Mouse (Mus musculus): ENCODE results near the gene Cfap69.

GRCm38 (mm10) chr5:5688228-5688627 lies 24.2 kb upstream of the Cfap69 start:
- no peak for TF ChIP-seq POLR2A (IDR thresholded peaks at IDR 0.05; ENCODE audit: extremely low read depth, insufficient read depth, low read length)
- TF ChIP-seq CTCF (IDR thresholded peaks at IDR 0.05; ENCODE audit: low read depth, low read length), result no peak
